In the genomic region with DNA sequence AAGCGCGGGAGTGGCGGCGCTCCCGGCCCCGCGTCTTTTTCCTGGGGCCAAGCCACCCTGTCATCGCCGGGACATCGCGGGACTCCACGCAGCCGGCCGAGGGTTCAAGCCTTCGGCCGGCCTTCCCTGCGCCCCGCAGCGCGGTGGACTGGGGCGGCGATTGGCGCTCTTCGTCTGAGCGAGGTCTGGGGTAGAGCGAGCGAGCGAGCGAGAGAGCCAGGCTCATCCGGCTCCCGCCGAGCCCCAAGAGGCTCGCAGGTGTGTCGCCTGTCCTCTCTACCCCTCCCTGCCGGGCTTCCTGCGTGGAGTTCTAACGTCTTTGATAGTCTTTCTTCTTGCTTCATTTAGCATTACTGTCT, we compare ENCODE assay signal across 9 mouse cellular contexts. TPM values are rescaled to one million over a fixed set of nuclear protein-coding genes. Genes with fewer than 3 reads are reported as not detected.
A peak's percentile ranks its signal among the peaks of the same experiment; 100 is the strongest.
DNase-seq lines count a peak whose midpoint lies in the region; ATAC-seq and TF ChIP-seq lines count a peak whose summit lies in the region.
"Had no signal": no experiment of that assay in that cellular context is flagged by ENCODE, and none has a peak within 500 bp of the region (broad histone marks: within the 10 kb centered on the region; RNA-seq: fewer than 3 reads in every experiment).

No protein-coding gene starts in this region.

- no peak for TF ChIP-seq CTCF in heart, postnatal 0 days (IDR thresholded peaks at IDR 0.05; ENCODE audit: low read depth)
- TF ChIP-seq CTCF in hindbrain, postnatal 0 days (IDR thresholded peaks at IDR 0.05; ENCODE audit: low read depth): no peak

- no peak for TF ChIP-seq EP300 in heart, postnatal 0 days (IDR thresholded peaks at IDR 0.05; ENCODE audit: low read depth)

- H3K27me3 ChIP-seq in heart, postnatal 0 days (ENCODE audit: control insufficient read depth, insufficient read depth, low read length): peaks cover 98% of the 10 kb centered on the region
- H3K27me3 ChIP-seq in hindbrain, postnatal 0 days (ENCODE audit: insufficient read depth, low read length): no peaks in the 10 kb centered on the region
- H3K27me3 ChIP-seq in neural tube, embryonic 12.5 days (replicated peaks): peaks cover 53% of the 10 kb centered on the region

- H3K4me3 ChIP-seq in heart, postnatal 0 days (ENCODE audit: low read depth, low read length): peak overlapping the region; percentile 45
- peak overlapping the region; percentile 36 for H3K4me3 ChIP-seq in brown adipose tissue, adult 24 weeks (ENCODE audit: insufficient read depth, low read depth, low read length)
- peak overlapping the region; percentile 63 for H3K4me3 ChIP-seq in hindbrain, postnatal 0 days (ENCODE audit: low read length)
- peak overlapping the region; percentile 54 for H3K4me3 ChIP-seq in neural tube, embryonic 12.5 days

- DNase-seq in heart, postnatal 0 days (ENCODE audit: low spot score): no peak
- DNase-seq in heart, adult 9 months (ENCODE audit: low spot score in 2 of 2): no peak
- DNase-seq in hindbrain, postnatal 0 days (ENCODE audit: low spot score): peak; percentile 51
- DNase-seq in urinary bladder, postnatal 14 days (ENCODE audit: low spot score): no peak
- DNase-seq in adrenal gland, postnatal 10 days: no peak
- no peak for DNase-seq in lung, postnatal 4 days

- no peaks in the 10 kb centered on the region for H3K36me3 ChIP-seq in heart, postnatal 0 days (replicated peaks; ENCODE audit: control insufficient read depth, insufficient read depth, low read length)
- H3K36me3 ChIP-seq in hindbrain, postnatal 0 days (ENCODE audit: insufficient read depth, low read length): no peaks in the 10 kb centered on the region
- no peaks in the 10 kb centered on the region for H3K36me3 ChIP-seq in neural tube, embryonic 12.5 days

- H3K4me2 ChIP-seq in heart, postnatal 0 days (ENCODE audit: low read depth, low read length): peak overlapping the region; percentile 56
- H3K4me2 ChIP-seq in hindbrain, postnatal 0 days (ENCODE audit: low read depth, low read length): peak overlapping the region; percentile 95
- H3K4me2 ChIP-seq in neural tube, embryonic 12.5 days (replicated peaks): peak overlapping the region; percentile 84

- H3K9ac ChIP-seq in heart, postnatal 0 days (replicated peaks; ENCODE audit: low read depth, low read length): 0 out of 2 replicates have a peak overlapping the region, but pooled peaks have one; percentile 24
- H3K9ac ChIP-seq in hindbrain, postnatal 0 days (replicated peaks; ENCODE audit: low read length): peak overlapping the region; percentile 97
- peak overlapping the region; percentile 96 for H3K9ac ChIP-seq in neural tube, embryonic 12.5 days

- no peak overlapping the region for H3K27ac ChIP-seq in heart, postnatal 0 days (ENCODE audit: low read depth)
- H3K27ac ChIP-seq in brown adipose tissue, adult 24 weeks (replicated peaks; ENCODE audit: low read depth, low read length): no peak overlapping the region
- peak overlapping the region; percentile 94 for H3K27ac ChIP-seq in hindbrain, postnatal 0 days
- peak overlapping the region; percentile 62 for H3K27ac ChIP-seq in neural tube, embryonic 12.5 days

- no peaks in the 10 kb centered on the region for H3K9me3 ChIP-seq in heart, postnatal 0 days (replicated peaks; ENCODE audit: control insufficient read depth, low read length)
- H3K9me3 ChIP-seq in hindbrain, postnatal 0 days (ENCODE audit: low read length): no peaks in the 10 kb centered on the region
- H3K9me3 ChIP-seq in neural tube, embryonic 12.5 days: no peaks in the 10 kb centered on the region

- ATAC-seq in heart, postnatal 0 days (ENCODE audit: insufficient read depth, low read depth): no peak
- no peak for ATAC-seq in hindbrain, postnatal 0 days
- no peak for ATAC-seq in neural tube, embryonic 12.5 days (ENCODE audit: low FRiP score, low read depth)
- ATAC-seq: Patski had no signal

- 2% methylated on average over 35 of the region's 37 CpGs for WGBS in heart, postnatal 0 days
- 0% methylated on average over 37 of the region's 37 CpGs for WGBS in hindbrain, postnatal 0 days
- under 1% methylated on average over 35 of the region's 37 CpGs for WGBS in neural tube, embryonic 12.5 days

- H3K4me1 ChIP-seq in heart, postnatal 0 days (ENCODE audit: control insufficient read depth, insufficient read depth): peaks cover 8% of the 10 kb centered on the region
- peaks cover 4% of the 10 kb centered on the region; the same call in 1 of the 2 replicates for H3K4me1 ChIP-seq in brown adipose tissue, adult 24 weeks (ENCODE audit: control insufficient read depth, insufficient read depth, insufficient read length, low read length)
- H3K4me1 ChIP-seq in hindbrain, postnatal 0 days (ENCODE audit: insufficient read depth, low read length): peaks cover 44% of the 10 kb centered on the region
- H3K4me1 ChIP-seq in neural tube, embryonic 12.5 days: peaks cover 60% of the 10 kb centered on the region

RNA-seq across cellular contexts. Expression of gene Rhbg, which starts 53.6 kb away (rescaled TPM):
- 0.19 TPM in 1 of 2 replicates, not detected in the other for total RNA-seq in heart, postnatal 0 days (2014; rRNA removed; ENCODE audit: low replicate concordance)
- polyA plus RNA-seq in heart, postnatal 0 days (2015; fragmentation: Nextera tagmentation; extraction: Ambion mirVana): not detected in 2 replicates
- not detected in 2 replicates for polyA plus RNA-seq in brown adipose tissue, adult 24 weeks (2012; ENCODE audit: insufficient read depth, insufficient read length, missing spikeins)
- 0.94 and 1.0 TPM in 2 replicates for total RNA-seq in hindbrain, postnatal 0 days (2014; rRNA removed)
- polyA plus RNA-seq in hindbrain, postnatal 0 days (2015; fragmentation: Nextera tagmentation; extraction: Ambion mirVana): 0.37 and 0.43 TPM in 2 replicates
- polyA plus RNA-seq in neural tube, embryonic 12.5 days (2016; fragmentation: Nextera tagmentation; extraction: Ambion mirVana): 0.32 and 0.79 TPM in 2 replicates
- total RNA-seq in adrenal gland, postnatal 10 days (2021): 1 to 10 TPM; 1.9 to 2.1 TPM
- polyA plus RNA-seq: Patski had no signal

RNA-seq across cellular contexts. Expression of gene Mef2d, which starts 58.8 kb away (rescaled TPM):
- total RNA-seq in heart, postnatal 0 days (2014; rRNA removed; ENCODE audit: low replicate concordance): 70.8 and 75.8 TPM in 2 replicates
- polyA plus RNA-seq in heart, postnatal 0 days (2015; fragmentation: Nextera tagmentation; extraction: Ambion mirVana): 30.0 and 30.8 TPM in 2 replicates
- 34.8 and 50.0 TPM in 2 replicates for polyA plus RNA-seq in brown adipose tissue, adult 24 weeks (2012; ENCODE audit: insufficient read depth, insufficient read length, missing spikeins)
- 44.0 and 50.3 TPM in 2 replicates for total RNA-seq in hindbrain, postnatal 0 days (2014; rRNA removed)
- polyA plus RNA-seq in hindbrain, postnatal 0 days (2015; fragmentation: Nextera tagmentation; extraction: Ambion mirVana): 13.4 and 19.2 TPM in 2 replicates
- polyA plus RNA-seq in neural tube, embryonic 12.5 days (2016; fragmentation: Nextera tagmentation; extraction: Ambion mirVana): 17.6 and 19.8 TPM in 2 replicates
- total RNA-seq in adrenal gland, postnatal 10 days (2021): 10 to 100 TPM; 85.7 to 86.6 TPM

Comparison
In these comparisons a context has a peak if more than half of its experiments do, and no peak if none do; other contexts are left out.
1. H3K27ac ChIP-seq: peak in hindbrain, postnatal 0 days (single experiment) and neural tube, embryonic 12.5 days (single experiment); none in heart, postnatal 0 days (single experiment) and brown adipose tissue, adult 24 weeks (single experiment).
2. H3K9ac ChIP-seq: peak in every context shown above with its lines; median percentile 97 in hindbrain, postnatal 0 days; 96 in neural tube, embryonic 12.5 days; 24 in heart, postnatal 0 days.
3. Peak in every context shown above with its lines, with median percentiles within 50 percentile points of each other: H3K4me2 ChIP-seq and H3K4me3 ChIP-seq.